Mouse (Mus musculus): ENCODE measurements around the gene Skap2. TPM values are rescaled to one million over a fixed set of nuclear protein-coding genes. Genes with fewer than 3 reads are reported as not detected.

Gene Skap2
- polyA plus RNA-seq, 1 experiment from 2014 or later, result 18.3 TPM

DNA sequence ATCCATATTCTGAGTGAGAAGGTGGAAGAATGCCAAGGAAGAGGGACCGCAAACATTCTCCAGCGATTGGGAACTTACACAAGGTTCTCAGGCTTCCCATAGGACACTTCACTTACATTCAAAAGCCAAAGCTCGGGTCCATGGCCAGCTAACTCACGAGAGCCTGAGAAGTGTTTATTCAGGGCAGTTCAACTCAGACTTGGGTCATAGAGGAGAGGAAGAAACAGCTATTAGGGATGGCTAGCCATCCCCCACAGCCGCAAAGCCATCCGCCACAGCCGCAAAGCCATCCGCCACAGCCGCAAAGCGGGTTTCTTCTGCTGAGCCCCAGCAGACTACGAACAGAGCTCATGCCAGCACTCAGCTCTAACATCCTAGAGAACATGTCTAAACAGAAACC, 13.9 kb upstream of the Skap2 start:
- Histone ChIP-seq H3K27ac (replicated peaks) (no peak overlapping the region), H3K4me1 (peaks cover 7% of the 10 kb centered on the region; the same call in 1 of the 2 replicates), H3K4me3 (no peak overlapping the region), H3K4me2 (peak overlapping the region; percentile 37; the same call in 1 of the 2 replicates), H3K9me3 (no peaks in the 10 kb centered on the region), H3K36me3 (no peaks in the 10 kb centered on the region), H3K27me3 (replicated peaks) (no peaks in the 10 kb centered on the region), H3K9ac (no peak overlapping the region)
- ATAC-seq (ENCODE audit: extremely low read depth, insufficient number of reproducible peaks, low FRiP score, low TSS enrichment), result no peak
- WGBS, result 73% methylated on average over 11 of the region's 11 CpGs

DNA sequence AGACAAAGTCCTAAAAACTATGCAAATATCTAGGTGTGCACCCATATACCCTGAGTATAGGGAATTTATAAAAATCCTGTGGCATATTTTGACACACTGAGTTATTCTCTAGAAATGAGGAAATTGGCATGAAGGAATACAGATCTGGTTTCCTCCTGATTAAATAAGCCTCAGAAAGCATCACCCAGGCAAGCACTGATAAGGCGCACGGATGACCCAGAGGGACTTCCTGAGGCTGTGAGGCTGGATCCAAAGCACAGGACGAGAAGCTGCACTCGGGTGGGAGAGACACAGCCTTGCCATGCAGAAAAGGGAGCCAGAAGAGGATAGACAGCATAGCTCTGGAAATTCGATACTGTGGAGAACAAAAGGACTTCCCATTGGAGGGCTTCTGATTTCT, 12.4 kb upstream of the Skap2 start:
- H3K27ac ChIP-seq (replicated peaks), result no peak overlapping the region
- no peak overlapping the region for H3K4me3 ChIP-seq
- H3K36me3 ChIP-seq, result no peaks in the 10 kb centered on the region
- no peak overlapping the region for H3K9ac ChIP-seq
- WGBS, result 20% methylated on average over 5 of the region's 5 CpGs
- H3K4me1 ChIP-seq, result peaks cover 7% of the 10 kb centered on the region; the same call in 1 of the 2 replicates
- no peak overlapping the region for H3K4me2 ChIP-seq
- H3K27me3 ChIP-seq (replicated peaks), result no peaks in the 10 kb centered on the region; the same call in 1 of the 2 replicates
- no peak for ATAC-seq (ENCODE audit: extremely low read depth, insufficient number of reproducible peaks, low FRiP score, low TSS enrichment)
- H3K9me3 ChIP-seq, result 0 out of 2 replicates have a peak, but pooled peaks cover 3% of the 10 kb centered on the region

DNA sequence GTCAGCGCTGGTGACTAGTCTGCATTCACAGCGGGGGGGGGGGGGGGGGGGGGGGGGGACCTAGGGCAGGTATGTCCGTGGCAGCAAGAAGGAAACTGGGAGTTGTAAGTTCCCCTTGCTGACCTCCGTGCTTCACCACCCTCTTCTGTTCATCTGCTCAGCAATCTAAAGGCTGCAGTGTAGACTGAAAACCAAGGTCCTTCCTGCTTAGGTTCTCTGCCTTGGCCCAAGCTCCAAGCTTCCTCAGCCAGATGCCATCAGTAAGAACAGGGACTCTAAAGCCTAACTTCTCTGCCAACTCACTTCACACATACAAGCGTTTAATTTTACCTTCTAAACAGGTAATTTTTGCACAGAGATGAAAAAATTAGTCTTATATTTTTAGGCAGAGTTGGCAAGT, 10.0 kb upstream of the Skap2 start:
- Histone ChIP-seq H3K4me2 (no peak overlapping the region), H3K36me3 (no peaks in the 10 kb centered on the region), H3K9me3 (0 out of 2 replicates have a peak, but pooled peaks cover 4% of the 10 kb centered on the region), H3K9ac (no peak overlapping the region), H3K4me1 (peaks cover 7% of the 10 kb centered on the region; the same call in 1 of the 2 replicates), H3K4me3 (no peak overlapping the region), H3K27ac (replicated peaks) (no peak overlapping the region), H3K27me3 (replicated peaks) (no peaks in the 10 kb centered on the region; the same call in 1 of the 2 replicates)
- no peak for ATAC-seq (ENCODE audit: extremely low read depth, insufficient number of reproducible peaks, low FRiP score, low TSS enrichment)
- WGBS, result 38% methylated on average over 3 of the region's 5 CpGs

DNA sequence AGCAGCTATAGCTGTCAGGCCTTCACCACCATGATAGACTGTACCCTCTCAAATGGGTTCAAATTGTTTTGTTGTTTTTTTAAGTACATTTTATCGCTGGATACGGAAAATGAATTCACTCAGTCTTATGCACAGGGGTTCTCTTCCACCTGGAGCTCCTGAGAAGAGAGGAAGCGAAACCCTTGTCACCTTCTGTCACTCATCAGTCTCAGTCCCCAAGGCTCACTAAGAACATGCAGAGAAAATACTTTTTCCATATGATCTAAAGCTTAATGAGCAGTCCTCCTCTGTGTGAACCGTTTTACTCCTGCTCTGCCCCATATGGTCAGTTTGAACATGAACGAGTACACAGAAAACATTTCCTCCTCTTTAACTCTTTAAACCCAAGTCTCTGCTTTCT, 7.9 kb upstream of the Skap2 start:
- Histone ChIP-seq H3K4me3 (no peak overlapping the region), H3K9me3 (0 out of 2 replicates have a peak, but pooled peaks cover 4% of the 10 kb centered on the region), H3K27me3 (replicated peaks) (no peaks in the 10 kb centered on the region; the same call in 1 of the 2 replicates), H3K4me1 (peaks cover 4% of the 10 kb centered on the region; the same call in 1 of the 2 replicates), H3K4me2 (no peak overlapping the region), H3K36me3 (no peaks in the 10 kb centered on the region), H3K9ac (no peak overlapping the region), H3K27ac (replicated peaks) (no peak overlapping the region)
- no peak for ATAC-seq (ENCODE audit: extremely low read depth, insufficient number of reproducible peaks, low FRiP score, low TSS enrichment)
- WGBS, result 75% methylated on average over 5 of the region's 5 CpGs

DNA sequence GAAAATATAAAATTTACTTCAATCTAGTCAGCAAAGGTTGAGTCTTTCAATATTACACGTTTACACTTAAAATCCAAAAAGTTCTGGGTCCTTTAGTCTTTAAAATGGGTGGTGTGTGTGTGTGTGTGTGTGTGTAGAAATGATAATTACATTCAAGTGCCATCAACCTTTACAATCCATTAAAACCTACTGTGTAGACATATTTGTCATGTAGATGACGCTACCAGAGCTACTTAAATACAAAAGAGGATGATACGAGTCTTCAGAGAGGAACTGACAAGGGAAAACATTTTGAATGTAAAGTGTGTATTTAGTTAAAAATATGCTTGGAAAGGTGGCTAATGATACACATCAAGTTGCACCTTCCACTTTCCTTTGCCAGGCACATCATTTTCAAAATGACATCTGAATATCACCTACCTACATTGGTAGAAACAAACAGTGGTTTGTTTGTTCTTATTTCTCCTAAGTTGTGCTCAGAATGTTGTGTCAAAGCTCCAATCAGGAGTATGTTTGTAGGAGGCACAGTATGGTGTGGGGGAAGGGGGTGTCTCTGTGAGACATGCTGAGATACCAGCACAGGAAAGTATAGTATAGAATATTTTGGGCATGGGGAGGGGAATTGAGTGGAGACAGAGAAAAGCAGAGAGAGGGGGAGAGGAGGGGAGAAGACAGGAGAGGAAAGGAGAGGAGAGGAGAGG, 1.0 kb upstream of the Skap2 start:
- Histone ChIP-seq H3K36me3 (no peaks in the 10 kb centered on the region), H3K27me3 (replicated peaks) (peaks cover 33% of the 10 kb centered on the region), H3K9ac (peak overlapping the region; percentile 78), H3K9me3 (no peaks in the 10 kb centered on the region), H3K4me3 (peak overlapping the region; percentile 76), H3K4me2 (peak overlapping the region; percentile 91), H3K27ac (replicated peaks) (no peak overlapping the region), H3K4me1 (peaks cover 8% of the 10 kb centered on the region)
- 17% methylated on average over 3 of the region's 3 CpGs for WGBS
- ATAC-seq (ENCODE audit: extremely low read depth, insufficient number of reproducible peaks, low FRiP score, low TSS enrichment), result no peak

DNA sequence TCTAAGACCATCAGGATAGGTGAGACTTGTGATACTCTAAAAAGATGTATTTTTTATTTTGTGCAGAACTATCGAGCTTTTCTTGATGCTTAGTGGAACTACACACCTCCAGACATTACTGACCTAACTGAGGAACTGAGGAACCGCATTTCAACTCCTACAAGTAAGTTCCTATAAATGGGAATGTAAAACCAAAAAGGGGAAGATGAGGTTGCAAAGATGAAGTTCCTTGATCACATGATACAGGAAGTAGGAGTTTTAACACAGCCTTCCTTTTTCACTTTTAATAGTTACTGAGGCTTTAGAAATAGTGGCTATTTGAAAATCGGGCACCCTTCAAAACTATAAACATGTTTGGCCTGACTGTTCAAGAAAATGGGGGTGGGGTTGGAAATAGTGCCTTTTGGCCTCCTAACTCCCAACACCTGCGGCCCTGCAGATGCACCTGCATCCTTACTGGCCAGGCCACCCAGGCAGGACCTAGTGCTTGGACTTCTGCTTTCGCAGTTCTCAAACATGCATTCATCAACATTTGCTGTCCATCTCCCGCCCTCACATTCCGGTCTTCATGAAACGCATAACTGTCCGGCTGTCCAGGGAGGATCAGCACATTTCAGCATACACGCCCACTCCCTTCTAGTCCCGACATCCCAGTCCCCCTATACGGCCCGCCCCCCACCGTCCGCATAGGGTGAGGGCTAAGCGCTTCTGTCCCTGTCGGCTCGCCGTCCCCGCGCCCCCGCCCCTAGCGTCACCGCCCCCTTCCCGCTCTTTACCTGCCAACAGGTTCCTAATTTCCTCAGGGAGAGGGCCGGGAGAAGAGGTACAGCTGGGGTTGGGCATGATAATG, 565 bp downstream of the Skap2 start:
- Histone ChIP-seq H3K9me3 (no peaks in the 10 kb centered on the region), H3K9ac (peak overlapping the region; percentile 78), H3K27me3 (replicated peaks) (peaks cover 50% of the 10 kb centered on the region), H3K4me1 (peaks cover 8% of the 10 kb centered on the region), H3K27ac (replicated peaks) (peak overlapping the region; percentile 39; the same call in 1 of the 2 replicates), H3K4me2 (peak overlapping the region; percentile 91), H3K36me3 (no peaks in the 10 kb centered on the region), H3K4me3 (peak overlapping the region; percentile 76)
- 8% methylated on average over 26 of the region's 26 CpGs for WGBS
- ATAC-seq (ENCODE audit: extremely low read depth, insufficient number of reproducible peaks, low FRiP score, low TSS enrichment), result peak; percentile 68

DNA sequence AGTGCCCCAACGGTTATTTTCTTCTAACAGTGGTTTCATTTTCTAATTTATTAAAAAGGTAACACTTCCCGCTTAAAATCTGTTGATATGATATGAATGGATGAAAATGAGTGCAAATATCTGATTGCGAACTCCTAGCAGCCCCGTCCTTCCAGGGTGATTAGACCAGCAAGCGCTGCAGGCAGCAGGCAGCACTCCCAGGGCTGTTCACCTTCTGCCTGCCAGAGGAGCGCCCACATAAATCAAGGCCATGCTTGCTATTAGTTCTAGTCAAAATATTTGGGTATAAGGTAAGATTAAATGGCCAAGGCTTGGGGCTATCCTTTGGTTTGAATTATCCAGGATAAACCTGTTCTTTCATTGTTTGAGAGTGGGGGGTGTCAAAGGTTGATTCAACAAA, 3.0 kb downstream of the Skap2 start:
- WGBS, result 58% methylated on average over 6 of the region's 6 CpGs
- ATAC-seq (ENCODE audit: extremely low read depth, insufficient number of reproducible peaks, low FRiP score, low TSS enrichment), result no peak
- Histone ChIP-seq H3K9me3 (no peaks in the 10 kb centered on the region), H3K27ac (replicated peaks) (no peak overlapping the region), H3K27me3 (replicated peaks) (peaks cover 70% of the 10 kb centered on the region), H3K36me3 (no peaks in the 10 kb centered on the region), H3K9ac (no peak overlapping the region), H3K4me3 (no peak overlapping the region), H3K4me1 (peaks cover 17% of the 10 kb centered on the region), H3K4me2 (no peak overlapping the region)

DNA sequence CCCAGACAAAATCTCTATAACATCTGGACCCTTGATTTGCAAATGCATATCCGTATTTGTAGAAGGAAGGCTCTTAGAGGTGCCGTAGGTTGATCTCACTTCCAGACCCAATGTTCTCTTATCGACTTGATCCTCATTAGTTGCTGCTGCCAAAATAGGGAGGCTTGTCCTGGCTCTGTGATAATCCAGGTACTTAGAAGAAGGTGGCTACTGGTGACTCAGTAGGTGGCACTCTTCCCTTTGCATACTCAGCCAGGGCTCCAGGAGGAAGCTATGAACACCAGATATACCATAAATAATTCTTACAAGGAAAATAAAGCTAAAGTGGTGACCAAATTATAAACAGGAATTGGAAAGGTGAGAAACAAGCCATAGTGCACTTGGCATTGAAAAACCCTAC, 3.6 kb downstream of the Skap2 start:
- no peaks in the 10 kb centered on the region for H3K9me3 ChIP-seq
- peaks cover 76% of the 10 kb centered on the region for H3K27me3 ChIP-seq (replicated peaks)
- H3K9ac ChIP-seq, result no peak overlapping the region
- 19% methylated on average over 3 of the region's 3 CpGs for WGBS
- ATAC-seq (ENCODE audit: extremely low read depth, insufficient number of reproducible peaks, low FRiP score, low TSS enrichment), result no peak
- no peak overlapping the region for H3K27ac ChIP-seq (replicated peaks)
- H3K4me3 ChIP-seq, result no peak overlapping the region
- peaks cover 17% of the 10 kb centered on the region for H3K4me1 ChIP-seq
- no peaks in the 10 kb centered on the region for H3K36me3 ChIP-seq
- H3K4me2 ChIP-seq, result no peak overlapping the region

DNA sequence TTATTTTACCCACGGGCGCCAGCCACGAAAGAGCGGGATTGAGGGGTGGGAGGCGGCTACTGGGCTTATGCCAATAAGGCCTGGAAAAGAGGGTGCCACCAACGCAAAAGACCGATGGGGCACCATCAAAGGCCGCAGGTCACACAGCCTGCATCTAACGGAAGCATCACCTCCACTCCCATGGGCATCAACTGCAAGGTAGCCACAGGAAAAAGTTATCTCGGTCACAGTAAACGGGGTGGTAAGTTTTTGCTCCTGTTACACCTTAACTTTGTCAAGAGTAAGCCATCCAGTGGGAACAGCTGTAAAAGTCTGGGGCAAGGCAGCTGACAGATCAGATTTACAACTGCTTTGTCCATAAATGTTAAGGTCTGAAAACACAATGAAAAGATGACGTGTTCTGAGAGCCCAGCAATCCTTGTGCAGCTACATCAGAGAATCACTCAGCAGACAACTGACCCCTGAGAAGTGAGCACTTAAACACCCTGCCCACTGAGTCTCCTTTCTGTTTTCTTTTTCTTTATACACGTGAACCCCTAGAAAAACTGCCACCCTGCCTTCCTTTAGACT, 5.6 kb downstream of the Skap2 start:
- Histone ChIP-seq H3K27ac (replicated peaks) (no peak overlapping the region), H3K4me1 (peaks cover 11% of the 10 kb centered on the region), H3K27me3 (replicated peaks) (peaks cover 85% of the 10 kb centered on the region), H3K36me3 (no peaks in the 10 kb centered on the region), H3K4me3 (peak overlapping the region; percentile 26; the same call in 1 of the 2 replicates), H3K4me2 (peak overlapping the region; percentile 56), H3K9ac (no peak overlapping the region), H3K9me3 (no peaks in the 10 kb centered on the region)
- no peak for ATAC-seq (ENCODE audit: extremely low read depth, insufficient number of reproducible peaks, low FRiP score, low TSS enrichment)
- WGBS, result 8% methylated on average over 13 of the region's 13 CpGs

DNA sequence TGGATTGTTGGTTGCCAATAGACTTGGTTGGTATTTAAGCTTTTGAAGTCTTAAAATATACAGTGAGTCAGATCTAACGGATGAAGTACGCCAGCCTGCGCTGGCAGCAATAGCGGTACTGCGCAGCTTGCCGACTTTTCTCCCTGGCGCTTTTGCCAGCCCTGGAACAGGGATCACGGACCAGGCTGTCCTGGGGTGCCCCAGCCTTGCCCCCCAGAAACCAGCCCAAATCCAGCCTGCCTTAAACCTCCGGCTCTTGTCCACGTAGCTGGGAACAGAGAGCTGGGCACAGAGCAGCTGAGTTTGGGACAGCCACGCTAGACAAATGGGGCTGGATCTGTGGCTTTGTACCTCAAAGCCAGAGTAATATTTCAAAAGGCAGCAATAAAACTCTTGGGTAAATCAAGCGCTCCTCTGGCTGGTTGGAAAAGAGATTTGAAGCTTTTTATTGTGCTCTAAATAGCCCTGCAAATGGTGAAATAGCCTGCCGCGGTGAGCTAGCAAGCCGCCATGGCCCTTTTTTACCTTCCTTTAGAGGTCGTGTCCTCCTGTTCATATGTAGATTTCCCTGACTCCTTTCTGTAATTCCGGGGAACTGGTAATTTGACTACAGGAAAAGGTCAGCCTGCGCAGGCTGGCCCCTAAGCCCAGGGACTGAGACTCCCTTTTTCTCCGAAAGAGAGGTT, 6.2 kb downstream of the Skap2 start:
- Histone ChIP-seq H3K9ac (peak overlapping the region; percentile 53), H3K4me1 (peaks cover 9% of the 10 kb centered on the region), H3K27me3 (replicated peaks) (peaks cover 84% of the 10 kb centered on the region), H3K36me3 (no peaks in the 10 kb centered on the region), H3K4me2 (peak overlapping the region; percentile 56), H3K27ac (replicated peaks) (no peak overlapping the region), H3K4me3 (peak overlapping the region; percentile 26), H3K9me3 (no peaks in the 10 kb centered on the region)
- no peak for ATAC-seq (ENCODE audit: extremely low read depth, insufficient number of reproducible peaks, low FRiP score, low TSS enrichment)
- WGBS, result 5% methylated on average over 19 of the region's 19 CpGs

DNA sequence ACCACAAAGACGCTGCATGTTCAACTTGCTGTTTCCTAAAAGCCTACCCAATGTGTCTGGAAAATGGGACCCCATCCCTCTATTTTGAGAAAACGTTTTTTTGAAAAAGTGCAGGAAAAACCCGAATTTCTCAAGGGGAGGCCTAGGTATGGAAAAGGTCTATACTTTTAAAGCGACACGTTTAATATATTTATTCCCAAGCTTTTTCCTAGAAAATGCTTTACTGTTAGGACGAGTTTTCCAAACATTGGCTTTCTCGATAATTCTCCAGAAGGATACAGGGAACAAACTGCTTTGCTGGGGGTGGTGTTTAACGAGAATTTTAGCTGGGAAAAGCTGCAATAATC, 6.8 kb downstream of the Skap2 start:
- H3K27me3 ChIP-seq (replicated peaks), result peaks cover 83% of the 10 kb centered on the region
- H3K36me3 ChIP-seq, result no peaks in the 10 kb centered on the region
- no peak for ATAC-seq (ENCODE audit: extremely low read depth, insufficient number of reproducible peaks, low FRiP score, low TSS enrichment)
- no peak overlapping the region for H3K4me3 ChIP-seq
- H3K27ac ChIP-seq (replicated peaks), result no peak overlapping the region
- 13% methylated on average over 8 of the region's 8 CpGs for WGBS
- H3K9me3 ChIP-seq, result no peaks in the 10 kb centered on the region
- peaks cover 9% of the 10 kb centered on the region for H3K4me1 ChIP-seq
- peak overlapping the region; percentile 56 for H3K4me2 ChIP-seq
- peak overlapping the region; percentile 53; the same call in 1 of the 2 replicates for H3K9ac ChIP-seq
